Comparison of ENCODE assay signal across 8 mouse cellular contexts in the genomic region with DNA sequence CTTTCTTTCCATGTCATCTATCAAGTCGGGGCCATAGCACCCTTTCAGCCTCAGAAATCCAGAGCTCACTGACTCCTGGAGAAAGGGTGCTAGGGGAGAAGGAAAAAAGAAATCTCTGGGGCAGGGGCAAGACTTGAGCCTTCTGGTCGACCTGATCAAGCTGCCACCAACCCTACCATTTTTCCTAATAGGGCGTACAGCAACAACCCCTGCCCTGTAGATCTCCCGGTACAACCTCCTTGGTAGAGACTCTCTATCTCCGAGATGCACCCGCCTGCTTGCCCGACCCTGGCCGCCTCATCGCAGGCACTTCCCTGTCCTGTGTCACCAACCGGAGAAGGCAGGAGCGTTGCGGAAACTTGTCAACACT. TPM values are rescaled to one million over a fixed set of nuclear protein-coding genes. Genes with fewer than 3 reads are reported as not detected.
A peak's percentile ranks its signal among the peaks of the same experiment; 100 is the strongest.
DNase-seq lines count a peak whose midpoint lies in the region; ATAC-seq and TF ChIP-seq lines count a peak whose summit lies in the region.
"Had no signal": no experiment of that assay in that cellular context is flagged by ENCODE, and none has a peak within 500 bp of the region (broad histone marks: within the 10 kb centered on the region; RNA-seq: fewer than 3 reads in every experiment).

No protein-coding gene starts in this region.

- H3K27me3 ChIP-seq in lung, postnatal 0 days (replicated peaks; ENCODE audit: insufficient read depth, low read length) = no peaks in the 10 kb centered on the region

- no peak for TF ChIP-seq EP300 in lung, postnatal 0 days (IDR thresholded peaks at IDR 0.05)

- no peak overlapping the region for H3K9ac ChIP-seq in lung, postnatal 0 days (replicated peaks; ENCODE audit: low read depth)

- no peak for ATAC-seq in lung, postnatal 0 days

- WGBS in lung, postnatal 0 days = under 1% methylated on average over 12 of the region's 12 CpGs

- DNase-seq in left cerebral cortex, adult 2 months (ENCODE audit: extremely low spot score in 1 of 2, low spot score in 2 of 2) = peak; percentile 15 to 17
- no peak for DNase-seq in left cerebral cortex, adult 11 months (ENCODE audit: low spot score)
- peak; percentile 60 for DNase-seq in T-cell, adult 2 months (ENCODE audit: low spot score)
- DNase-seq in cerebellum, postnatal 10 days = peak; percentile 74 to 76
- peak; percentile 14 to 45 for DNase-seq in kidney, postnatal 36 days
- DNase-seq in lung, postnatal 0 days (ENCODE audit: low spot score) = peak; percentile 75
- peak; percentile 63 to 86 for DNase-seq in spleen, postnatal 4 days (ENCODE audit: low spot score in 2 of 2)

- TF ChIP-seq CTCF in left cerebral cortex, adult 2 months (IDR thresholded peaks at IDR 0.05) = no peak
- no peak for TF ChIP-seq CTCF in lung, postnatal 0 days (IDR thresholded peaks at IDR 0.05)

- H3K27ac ChIP-seq in left cerebral cortex, adult 2 months = no peak overlapping the region
- no peak overlapping the region for H3K27ac ChIP-seq in lung, postnatal 0 days (ENCODE audit: low read length)
- H3K27ac ChIP-seq: macrophage had no signal

- H3K36me3 ChIP-seq in lung, postnatal 0 days (ENCODE audit: insufficient read depth, low read length) = no peaks in the 10 kb centered on the region

- H3K4me3 ChIP-seq in left cerebral cortex, adult 2 months = no peak overlapping the region
- H3K4me3 ChIP-seq in lung, postnatal 0 days (ENCODE audit: low read depth, low read length) = no peak overlapping the region

- H3K9me3 ChIP-seq in lung, postnatal 0 days (ENCODE audit: low read length) = no peaks in the 10 kb centered on the region

- intact Hi-C loops in left cerebral cortex, adult 2 months (cut with DNase I) = no loop called here

- no peaks in the 10 kb centered on the region for H3K4me1 ChIP-seq in lung, postnatal 0 days (ENCODE audit: insufficient read depth, low read depth, low read length)

- H3K4me2 ChIP-seq in lung, postnatal 0 days (replicated peaks; ENCODE audit: low read depth, low read length) = no peak overlapping the region

RNA-seq across cellular contexts. Expression of a gene that starts 30.6 kb away (rescaled TPM):
- total RNA-seq in left cerebral cortex, adult 2 months (2021) = not detected
- not detected in 2 replicates for polyA plus RNA-seq in lung, postnatal 0 days (2015; fragmentation: Nextera tagmentation; extraction: Ambion mirVana)
- polyA plus RNA-seq: macrophage had no signal

RNA-seq across cellular contexts. Expression of a gene that starts 38.0 kb away (rescaled TPM):
- 10 to 100 TPM; 35.0 to 44.4 TPM for total RNA-seq in left cerebral cortex, adult 2 months (2021)
- polyA plus RNA-seq in lung, postnatal 0 days (2015; fragmentation: Nextera tagmentation; extraction: Ambion mirVana) = 18.8 and 21.8 TPM in 2 replicates
